Mouse (Mus musculus) lung, embryonic 14.5 days (tissue): ENCODE measurements at regions not wholly inside any gene's neighbourhood (a gene's known extent, or its start where the extent isn't known, plus 50 kb on each side); places are given as distances from the start of the nearest gene placed in this dataset.

Experiments
- ATAC-seq: fragments of 200-750 bp; cut with Nextera tagmentation; 2 replicates; pipeline ENCODE4 v1.8.0; 2017; ENCODE audit warnings: mild to moderate bottlenecking, moderate TSS enrichment, moderate library complexity; ENCODE audit not compliant: insufficient read depth
- DNase-seq: peaks from one replicate; pipeline ENCODE4 v3.0.0-alpha.2; 2015
- H3K27ac ChIP-seq: fragments of 300-500 bp; sonication (generic); 2 replicates; pipeline ENCODE4 v1.5.1; 2014; ENCODE audit warnings: low read depth, mild to moderate bottlenecking, moderate library complexity
- H3K27me3 ChIP-seq: fragments of 300-500 bp; sonication (generic); 2 replicates; pipeline ENCODE4 v1.6.1; 2014; ENCODE audit warnings: low read length, control low read depth; ENCODE audit not compliant: insufficient read depth
- H3K36me3 ChIP-seq: fragments of 300-500 bp; sonication (generic); 2 replicates; pipeline ENCODE4 v1.6.1; 2014; ENCODE audit warnings: control low read depth; ENCODE audit not compliant: insufficient read depth
- H3K4me1 ChIP-seq: fragments of 300-500 bp; sonication (generic); 2 replicates; pipeline ENCODE4 v1.6.1; 2014; ENCODE audit warnings: antibody characterized with exemption, control low read depth; ENCODE audit not compliant: insufficient read depth
- H3K4me2 ChIP-seq: fragments of 300-500 bp; sonication (generic); 2 replicates; pipeline ENCODE4 v1.6.1; 2014; ENCODE audit warnings: mild to moderate bottlenecking
- H3K4me3 ChIP-seq: fragments of 300-500 bp; sonication (generic); 2 replicates; pipeline ENCODE4 v1.5.1; 2014; ENCODE audit warnings: low read depth, low read length
- H3K9ac ChIP-seq: fragments of 300-500 bp; sonication (generic); 2 replicates; pipeline ENCODE4 v1.6.1; 2014
- H3K9me3 ChIP-seq: fragments of 300-500 bp; sonication (generic); 2 replicates; pipeline ENCODE4 v1.6.1; 2016; ENCODE audit warnings: low read depth, low read length, control low read depth
- CTCF ChIP-seq: IDR thresholded peaks from 2 replicates; pipeline ENCODE4 v1.5.1; 2016; ENCODE audit warnings: antibody characterized with exemption, low read depth
- WGBS: fragments of 180-500 bp; shearing (Covaris S2); extraction: QIAGEN DNeasy Blood & Tissue Kit; methylation state at CpG from one replicate; pipeline ENCODE4 v1.1.7; 2014; 5-methylcytosine and 5-hydroxymethylcytosine counted together

DNA sequence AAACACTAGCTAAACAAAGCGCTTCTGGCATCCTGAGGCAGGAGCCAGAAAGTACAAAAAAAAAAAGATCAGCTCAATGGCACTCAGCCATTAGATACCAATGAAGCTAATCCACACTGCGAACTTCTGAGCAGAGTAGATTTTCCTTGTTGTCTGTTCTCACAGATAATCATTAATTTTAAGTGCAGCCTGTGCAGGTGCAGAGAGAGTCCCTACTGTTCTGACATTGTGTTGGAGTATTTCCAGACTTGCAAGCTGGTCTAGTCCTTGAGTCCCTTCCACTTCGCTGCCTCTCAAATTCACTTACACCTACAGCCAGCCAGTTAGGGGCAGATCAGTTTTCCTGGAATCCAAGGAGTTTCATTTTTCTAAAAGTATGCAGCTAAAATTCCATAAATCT, 494.0 kb downstream of the Cenpc1 start:
- Histone ChIP-seq H3K4me3 (no peak overlapping the region), H3K27me3 (no peaks in the 10 kb centered on the region), H3K27ac (no peak overlapping the region), H3K9me3 (no peaks in the 10 kb centered on the region), H3K9ac (no peak overlapping the region), H3K4me2 (no peak overlapping the region), H3K36me3 (no peaks in the 10 kb centered on the region), H3K4me1 (no peaks in the 10 kb centered on the region)
- ATAC-seq: no peak
- TF ChIP-seq CTCF: no peak
- 63% methylated on average over 3 of the region's 3 CpGs for WGBS
- peak; percentile 15 for DNase-seq

DNA sequence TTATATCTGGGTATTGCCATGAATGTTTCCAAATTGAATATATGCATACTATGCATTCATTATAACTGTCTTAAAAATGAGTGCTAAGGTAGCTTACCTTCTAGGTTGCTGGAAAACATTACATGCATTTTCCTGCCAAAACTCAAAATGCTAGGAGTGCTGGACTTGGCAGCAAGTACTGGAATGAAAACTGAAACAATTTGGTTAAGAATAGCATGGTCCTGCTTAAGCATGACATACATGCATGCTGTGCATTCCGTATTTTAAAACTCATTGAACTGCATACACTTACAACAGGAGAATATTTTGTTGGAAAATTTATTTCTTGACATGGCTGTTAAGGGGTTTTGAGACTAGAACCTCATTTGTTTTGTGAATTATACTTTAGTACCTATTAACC, 529.1 kb downstream of the Cenpc1 start:
- Histone ChIP-seq H3K36me3 (no peaks in the 10 kb centered on the region), H3K27me3 (no peaks in the 10 kb centered on the region), H3K4me2 (no peak overlapping the region), H3K27ac (no peak overlapping the region), H3K9ac (no peak overlapping the region), H3K4me3 (no peak overlapping the region), H3K9me3 (no peaks in the 10 kb centered on the region), H3K4me1 (no peaks in the 10 kb centered on the region)
- no peak for TF ChIP-seq CTCF
- no peak for ATAC-seq
- DNase-seq: no peak
- WGBS: 81% methylated on average over 1 of the region's 1 CpGs

GRCm38 (mm10) chr5:85525385-85526194, 539.8 kb downstream of the Cenpc1 start:
- no peak for ATAC-seq
- 77% methylated on average over 10 of the region's 10 CpGs for WGBS

GRCm38 (mm10) chr5:85505244-85505643, 560.1 kb downstream of the Cenpc1 start:
- Histone ChIP-seq H3K27me3 (no peaks in the 10 kb centered on the region), H3K9ac (no peak overlapping the region), H3K4me2 (no peak overlapping the region), H3K27ac (no peak overlapping the region), H3K4me1 (no peaks in the 10 kb centered on the region), H3K4me3 (no peak overlapping the region), H3K9me3 (no peaks in the 10 kb centered on the region), H3K36me3 (no peaks in the 10 kb centered on the region)
- TF ChIP-seq CTCF: no peak
- WGBS: 58% methylated on average over 1 of the region's 1 CpGs
- ATAC-seq (no peak), DNase-seq (no peak)

More at GRCm38 (mm10) chr5:85525385-85526194, 539.8 kb downstream of the Cenpc1 start:
- Histone ChIP-seq H3K36me3 (no peaks in the 10 kb centered on the region), H3K27ac (no peak overlapping the region), H3K9me3 (no peaks in the 10 kb centered on the region), H3K27me3 (no peaks in the 10 kb centered on the region), H3K4me2 (no peak overlapping the region), H3K4me1 (no peaks in the 10 kb centered on the region), H3K4me3 (no peak overlapping the region), H3K9ac (no peak overlapping the region)
- no peak for TF ChIP-seq CTCF
- no peak for DNase-seq

- no peak overlapping the region for H3K27ac ChIP-seq
- H3K9me3 ChIP-seq: no peaks in the 10 kb centered on the region
- no peaks in the 10 kb centered on the region for H3K4me1 ChIP-seq
- DNase-seq: no peak
- no peaks in the 10 kb centered on the region for H3K27me3 ChIP-seq
- no peak for TF ChIP-seq CTCF
- no peak for ATAC-seq
- no peak overlapping the region for H3K4me2 ChIP-seq
- WGBS: 70% methylated on average over 2 of the region's 2 CpGs
- no peak overlapping the region for H3K4me3 ChIP-seq
- no peak overlapping the region for H3K9ac ChIP-seq
- no peaks in the 10 kb centered on the region for H3K36me3 ChIP-seq
Observed at GRCm38 (mm10) chr5:85497261-85497660, 568.1 kb downstream of the Cenpc1 start.

- Histone ChIP-seq H3K4me2 (no peak overlapping the region), H3K4me3 (no peak overlapping the region), H3K36me3 (no peaks in the 10 kb centered on the region), H3K27ac (no peak overlapping the region), H3K27me3 (no peaks in the 10 kb centered on the region), H3K9me3 (no peaks in the 10 kb centered on the region), H3K4me1 (no peaks in the 10 kb centered on the region), H3K9ac (no peak overlapping the region)
- DNase-seq: no peak
- 78% methylated on average over 2 of the region's 2 CpGs for WGBS
- no peak for ATAC-seq
- no peak for TF ChIP-seq CTCF
Observed at GRCm38 (mm10) chr5:85485733-85486322, 579.6 kb downstream of the Cenpc1 start.

GRCm38 (mm10) chr5:85485157-85485556, 580.2 kb downstream of the Cenpc1 start:
- no peak for ATAC-seq

More at GRCm38 (mm10) chr5:85485157-85485556, 580.2 kb downstream of the Cenpc1 start:
- no peak overlapping the region for H3K27ac ChIP-seq
- H3K36me3 ChIP-seq: no peaks in the 10 kb centered on the region
- H3K4me1 ChIP-seq: no peaks in the 10 kb centered on the region
- no peak for DNase-seq
- H3K9me3 ChIP-seq: no peaks in the 10 kb centered on the region
- H3K9ac ChIP-seq: no peak overlapping the region
- H3K27me3 ChIP-seq: no peaks in the 10 kb centered on the region
- H3K4me2 ChIP-seq: no peak overlapping the region
- no peak for TF ChIP-seq CTCF
- H3K4me3 ChIP-seq: no peak overlapping the region
